Mouse (Mus musculus) ES-Bruce4 (cell line): Measurements from ENCODE around the gene Usp39. TPM values are rescaled to one million over a fixed set of nuclear protein-coding genes. Genes with fewer than 3 reads are reported as not detected.

Source experiments
- H3K27ac ChIP-seq: 2 replicates; pipeline ENCODE4 v1.5.1; 2012; ENCODE audit warnings: low read length, inconsistent platforms; ENCODE audit not compliant: insufficient read depth
- H3K27me3 ChIP-seq: 2 replicates; pipeline ENCODE4 v1.6.1; 2012; ENCODE audit warnings: mild to moderate bottlenecking, low read length, inconsistent platforms; ENCODE audit not compliant: control insufficient read depth, poor library complexity, insufficient read depth, severe bottlenecking
- H3K36me3 ChIP-seq: 2 replicates; pipeline ENCODE4 v1.6.1; 2012; ENCODE audit warnings: inconsistent platforms, mild to moderate bottlenecking, low read length, moderate library complexity; ENCODE audit not compliant: control insufficient read depth, poor library complexity, insufficient read depth, severe bottlenecking
- H3K4me1 ChIP-seq: one replicate; pipeline ENCODE4 v1.8.1; 2011; ENCODE audit warnings: low read length; ENCODE audit not compliant: control insufficient read depth, insufficient read depth
- H3K4me3 ChIP-seq: 2 replicates; pipeline ENCODE4 v1.5.1; 2011; ENCODE audit warnings: low read depth, mild to moderate bottlenecking, low read length
- H3K9ac ChIP-seq: 2 replicates; pipeline ENCODE4 v1.6.1; 2012; ENCODE audit warnings: low read depth, mild to moderate bottlenecking, inconsistent platforms; ENCODE audit not compliant: poor library complexity, severe bottlenecking
- H3K9me3 ChIP-seq: replicated peaks from 2 replicates; pipeline ENCODE4 v1.6.1; 2012; ENCODE audit warnings: mild to moderate bottlenecking, low read length, inconsistent platforms; ENCODE audit not compliant: control insufficient read depth, poor library complexity, insufficient read depth, severe bottlenecking
- CTCF ChIP-seq: IDR thresholded peaks from one replicate; pipeline ENCODE4 v1.8.1; 2011; ENCODE audit warnings: low read depth, low read length
- EP300 ChIP-seq: IDR thresholded peaks from 2 replicates; pipeline ENCODE4 v1.6.1; 2011; ENCODE audit warnings: low read depth, low read length; ENCODE audit not compliant: insufficient read depth
- POLR2A ChIP-seq: IDR thresholded peaks from one replicate; pipeline ENCODE4 v1.8.1; 2011; ENCODE audit warnings: low read length; ENCODE audit not compliant: insufficient read depth
- polyA plus RNA-seq: library from polyadenylated mRNA; stranded (reverse); fragments of >200 nt; gene quantifications from 2 replicates; pipeline ENCODE4 v1.2.4, GENCODE M21; 2011; ENCODE audit warnings: low read depth; ENCODE audit not compliant: missing spikeins, insufficient read depth, insufficient read length

Usp39 gene
- polyA plus RNA-seq, 1 experiment = 76.5 TPM

DNA sequence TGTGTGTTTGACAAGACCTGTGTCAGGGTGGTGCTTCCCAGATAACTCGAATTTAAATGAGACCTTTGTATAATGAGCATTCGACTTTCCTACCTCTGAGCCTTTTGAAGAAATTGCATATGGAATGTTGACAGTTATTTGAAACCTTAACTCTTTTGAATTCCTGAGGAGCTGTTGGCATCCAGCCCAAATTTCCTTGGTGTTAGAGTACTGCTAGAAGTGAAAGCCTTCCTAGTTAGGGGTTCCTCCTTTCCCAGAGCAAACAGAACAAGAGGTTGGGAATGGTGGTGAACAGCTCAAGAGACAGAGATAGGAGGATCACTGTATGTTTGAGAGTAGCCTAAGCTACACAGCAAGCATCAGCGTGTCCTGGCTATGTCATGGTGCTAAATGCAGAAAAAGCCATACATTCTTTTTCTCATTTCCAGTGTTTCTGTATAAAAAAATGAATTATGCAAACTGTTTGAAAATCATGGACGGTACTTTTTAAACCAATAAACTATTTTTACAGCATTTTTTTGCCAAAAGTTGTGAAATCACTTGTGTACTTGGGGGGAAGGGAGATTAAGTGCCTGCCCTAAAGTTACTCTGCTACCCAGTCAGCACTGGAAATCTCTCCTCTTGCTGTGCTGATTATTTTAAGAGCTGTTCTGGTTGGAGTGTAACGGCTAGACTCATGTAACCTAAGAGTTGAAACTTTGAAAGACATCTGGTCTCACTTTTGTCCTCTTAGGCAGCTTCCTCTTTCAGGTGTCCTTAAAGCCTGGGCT is 7.8 kb upstream of the Usp39 start:
- Histone ChIP-seq H3K4me1 (no peaks in the 10 kb centered on the region), H3K27ac (no peak overlapping the region)

DNA sequence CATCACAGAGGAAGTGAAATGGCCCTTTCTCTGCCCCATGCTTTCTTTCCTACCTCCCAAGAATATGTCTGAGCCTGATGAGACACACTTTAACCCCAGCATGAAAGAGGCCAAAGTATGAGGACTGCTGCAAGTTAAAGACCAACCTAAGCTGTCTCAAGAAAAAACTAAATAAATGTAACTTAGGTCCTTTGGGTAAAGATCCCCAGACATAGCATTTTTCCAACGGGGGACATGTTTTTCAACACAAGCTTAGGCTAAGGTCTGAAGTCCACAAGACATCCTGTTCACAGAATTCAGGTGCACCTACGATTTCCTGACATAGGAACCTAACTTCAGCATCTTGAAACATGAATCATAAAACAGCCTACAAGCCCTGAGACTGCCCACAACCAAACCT is 5.2 kb upstream of the Usp39 start:
- Histone ChIP-seq H3K9ac (no peak overlapping the region), H3K9me3 (no peaks in the 10 kb centered on the region), H3K4me1 (no peaks in the 10 kb centered on the region), H3K27me3 (no peaks in the 10 kb centered on the region), H3K36me3 (peaks cover 12% of the 10 kb centered on the region), H3K4me3 (no peak overlapping the region), H3K27ac (no peak overlapping the region)
- TF ChIP-seq CTCF (no peak), EP300 (no peak), POLR2A (no peak)

More for the DNA sequence above, 7.8 kb upstream of the Usp39 start:
- no peaks in the 10 kb centered on the region for H3K27me3 ChIP-seq
- TF ChIP-seq EP300 (no peak), CTCF (no peak), POLR2A (no peak)
- H3K4me3 ChIP-seq = no peak overlapping the region
- peaks cover 12% of the 10 kb centered on the region for H3K36me3 ChIP-seq
- no peaks in the 10 kb centered on the region for H3K9me3 ChIP-seq
- H3K9ac ChIP-seq = no peak overlapping the region

DNA sequence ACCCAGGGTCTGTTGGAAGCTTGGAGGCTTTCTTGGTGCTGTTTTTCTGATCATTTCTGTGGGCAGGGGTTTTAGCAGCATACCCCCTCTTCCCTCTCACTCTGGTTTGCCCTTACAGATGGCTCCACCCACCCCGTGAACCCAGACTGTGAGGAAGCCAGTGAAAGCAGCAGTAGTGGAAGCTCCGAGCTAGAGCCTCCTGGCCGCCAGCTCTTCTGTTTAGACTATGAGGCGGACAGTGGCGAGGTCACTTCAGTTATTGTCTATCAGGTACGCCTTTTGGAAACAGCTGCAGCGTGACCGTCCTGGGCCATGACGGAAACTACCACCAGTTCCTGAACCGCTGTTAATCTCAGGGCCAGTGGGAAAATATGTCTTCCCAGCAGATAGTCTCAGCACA is 3.4 kb upstream of the Usp39 start:
- Histone ChIP-seq H3K4me3 (no peak overlapping the region), H3K27ac (no peak overlapping the region), H3K36me3 (peaks cover 12% of the 10 kb centered on the region), H3K27me3 (no peaks in the 10 kb centered on the region), H3K9ac (no peak overlapping the region), H3K9me3 (no peaks in the 10 kb centered on the region), H3K4me1 (no peaks in the 10 kb centered on the region)
- TF ChIP-seq POLR2A (no peak), CTCF (no peak), EP300 (no peak)

DNA sequence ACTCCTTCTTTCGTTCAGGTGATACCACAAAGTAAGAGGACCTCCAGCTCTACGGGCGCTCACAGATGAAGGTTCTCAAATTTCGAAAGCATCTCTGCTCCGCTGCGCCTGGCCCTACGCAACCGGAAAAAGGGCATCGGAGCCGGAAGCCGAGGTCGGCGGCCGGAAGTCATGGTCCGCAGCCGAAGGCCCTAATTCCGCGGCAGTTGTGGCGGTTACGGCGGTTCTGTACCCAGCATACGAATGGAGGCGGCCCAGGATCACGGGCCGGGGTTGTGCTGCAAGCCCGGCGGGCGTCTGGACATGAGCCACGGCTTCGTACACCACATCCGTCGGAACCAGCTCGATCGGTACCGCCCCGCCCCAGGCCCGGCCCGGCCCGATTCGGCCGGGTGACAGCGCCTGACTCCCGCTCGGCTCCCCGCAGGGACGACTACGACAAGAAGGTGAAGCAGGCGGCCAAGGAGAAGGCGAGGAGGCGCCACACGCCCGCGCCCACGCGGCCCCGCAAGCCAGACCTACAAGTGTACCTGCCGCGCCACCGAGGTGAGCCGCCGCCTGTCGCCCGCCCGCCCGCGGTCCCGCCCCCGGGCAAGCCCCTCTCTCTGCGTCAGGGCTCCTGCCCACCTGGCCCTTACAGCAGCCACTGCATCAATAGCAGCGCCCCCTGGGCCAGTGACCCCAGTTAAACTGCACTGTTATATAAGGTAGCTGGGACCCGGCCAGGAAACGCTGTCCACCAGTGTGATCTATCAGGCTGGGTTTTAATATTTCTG is 2.4 kb upstream of the Usp39 start, which contains the start of gene 0610030E20Rik:
Gene 0610030E20Rik (plus strand): TSS at position 152 of the 776 bp plus-strand sequence.
- Histone ChIP-seq H3K27ac (no peak within 1 kb of the TSS), H3K27me3 (no peaks in the 10 kb centered on the region), H3K4me3 (peak within 1 kb of the TSS; percentile 59), H3K36me3 (peaks cover 12% of the 10 kb centered on the region), H3K9me3 (no peaks in the 10 kb centered on the region), H3K9ac (peak within 1 kb of the TSS; percentile 88), H3K4me1 (no peaks in the 10 kb centered on the region)
- TF ChIP-seq CTCF (peak; percentile 34), EP300 (no peak), POLR2A (no peak)

DNA sequence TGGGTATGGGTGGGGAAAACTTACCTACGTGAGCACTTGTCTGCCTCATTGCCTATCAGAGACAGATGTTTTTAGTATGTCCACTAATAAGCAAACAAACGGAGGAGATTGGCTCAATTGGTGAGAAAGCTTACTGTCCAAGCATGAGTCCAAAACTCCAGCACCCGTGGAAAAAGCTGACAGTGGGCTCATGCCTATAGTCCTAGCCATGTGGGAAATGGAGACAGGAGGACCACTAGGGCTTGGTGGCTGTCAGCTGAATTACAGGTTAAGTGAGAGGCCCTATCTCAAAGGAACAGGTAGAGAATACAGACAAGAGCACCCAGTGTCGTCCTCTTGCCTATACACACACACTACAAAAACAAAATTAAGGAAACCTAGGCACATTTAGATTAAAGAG is 1.3 kb upstream of the Usp39 start:
- Histone ChIP-seq H3K9me3 (no peaks in the 10 kb centered on the region), H3K27me3 (no peaks in the 10 kb centered on the region), H3K4me3 (no peak overlapping the region), H3K27ac (no peak overlapping the region), H3K9ac (no peak overlapping the region), H3K4me1 (no peaks in the 10 kb centered on the region), H3K36me3 (peaks cover 12% of the 10 kb centered on the region)
- TF ChIP-seq CTCF = no peak
- TF ChIP-seq EP300 = no peak
- TF ChIP-seq POLR2A = no peak
